Mouse (Mus musculus) stomach, embryonic 14.5 days (tissue): Measurements from ENCODE around the gene Pmel. TPM values are rescaled to one million over a fixed set of nuclear protein-coding genes. Genes with fewer than 3 reads are reported as not detected.
"Not testable (repeated sequence)": the region's sequence is repeated elsewhere in the genome, so short reads cannot be mapped to it uniquely, and the experiment has no call there.

Source experiments
- ATAC-seq: fragments of 200-750 bp; cut with Nextera tagmentation; 2 replicates; pipeline ENCODE4 v1.8.0; 2017; ENCODE audit warnings: low read depth, moderate TSS enrichment; ENCODE audit not compliant: insufficient number of reproducible peaks, insufficient read depth, low FRiP score
- H3K27ac ChIP-seq: fragments of 300-500 bp; sonication (generic); 2 replicates; pipeline ENCODE4 v1.5.1; 2014; ENCODE audit warnings: mild to moderate bottlenecking, low read length, moderate library complexity, mixed read lengths
- H3K27me3 ChIP-seq: fragments of 300-500 bp; sonication (generic); 2 replicates; pipeline ENCODE4 v1.6.1; 2014; ENCODE audit warnings: low read length, control low read depth, mixed read lengths; ENCODE audit not compliant: control insufficient read depth, insufficient read depth
- H3K36me3 ChIP-seq: fragments of 300-500 bp; sonication (generic); 2 replicates; pipeline ENCODE4 v1.6.1; 2014; ENCODE audit warnings: mild to moderate bottlenecking, control low read depth, low read length, moderate library complexity, mixed read lengths; ENCODE audit not compliant: control insufficient read depth, insufficient read depth
- H3K4me1 ChIP-seq: fragments of 300-500 bp; sonication (generic); 2 replicates; pipeline ENCODE4 v1.6.1; 2014; ENCODE audit warnings: low read length, control low read depth, mixed read lengths; ENCODE audit not compliant: control insufficient read depth, insufficient read depth
- H3K4me2 ChIP-seq: fragments of 300-500 bp; sonication (generic); replicated peaks from 2 replicates; pipeline ENCODE4 v1.6.1; 2014; ENCODE audit warnings: low read depth, low read length, control low read depth
- H3K4me3 ChIP-seq: fragments of 300-500 bp; sonication (generic); 2 replicates; pipeline ENCODE4 v1.5.1; 2014; ENCODE audit warnings: low read depth, low read length, control low read depth
- H3K9ac ChIP-seq: fragments of 300-500 bp; sonication (generic); replicated peaks from 2 replicates; pipeline ENCODE4 v1.6.1; 2014; ENCODE audit warnings: low read depth, mild to moderate bottlenecking, control low read depth, low read length, moderate library complexity, mixed read lengths
- H3K9me3 ChIP-seq: fragments of 300-500 bp; sonication (generic); 2 replicates; pipeline ENCODE4 v1.6.1; 2016; ENCODE audit warnings: low read depth, low read length, control low read depth; ENCODE audit not compliant: control insufficient read depth
- WGBS: fragments of 180-500 bp; shearing (Covaris S2); extraction: QIAGEN DNeasy Blood & Tissue Kit; methylation state at CpG from one replicate; pipeline ENCODE4 v1.1.7; 2014; 5-methylcytosine and 5-hydroxymethylcytosine counted together
- polyA plus RNA-seq: library from polyadenylated mRNA; unstranded; fragments of >200 nt; fragmentation: Nextera tagmentation; extraction: Ambion mirVana; gene quantifications from 2 replicates; pipeline ENCODE4 v1.2.1, GENCODE M21; 2014

Gene Pmel
- polyA plus RNA-seq, 1 experiment from 2014 or later = 2.3 TPM

DNA sequence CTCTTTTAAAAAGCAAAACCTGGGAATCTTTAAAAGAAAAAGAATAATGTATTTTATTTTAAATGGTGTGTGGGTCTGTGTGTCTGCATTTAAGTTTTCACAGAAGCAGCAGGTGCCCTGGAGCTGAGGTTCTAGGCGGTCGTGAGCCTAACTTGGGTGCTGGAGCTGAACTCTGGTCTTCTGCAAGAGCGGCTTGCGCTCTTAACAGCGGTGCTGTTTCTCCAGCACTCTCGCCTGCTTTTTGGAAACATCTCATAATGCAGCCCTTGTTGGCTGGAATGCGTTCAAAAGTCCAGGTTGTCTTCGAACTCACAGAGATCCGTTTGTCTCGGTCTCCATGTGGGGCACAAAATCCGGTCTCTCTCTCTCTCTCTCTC lies 1.3 kb downstream of the Pmel start:
- Histone ChIP-seq H3K36me3 (peaks cover 22% of the 10 kb centered on the region), H3K9ac (peak overlapping the region; percentile 7), H3K27me3 (no peaks in the 10 kb centered on the region), H3K4me2 (peak overlapping the region; percentile 63), H3K9me3 (no peaks in the 10 kb centered on the region), H3K4me3 (peak overlapping the region; percentile 64), H3K4me1 (peaks cover 12% of the 10 kb centered on the region; the same call in 1 of the 2 replicates), H3K27ac (peak overlapping the region; percentile 34; the same call in 1 of the 2 replicates)
- ATAC-seq = no peak; the same call in 1 of the 2 replicates
- 8% methylated on average over 11 of the region's 11 CpGs for WGBS

DNA sequence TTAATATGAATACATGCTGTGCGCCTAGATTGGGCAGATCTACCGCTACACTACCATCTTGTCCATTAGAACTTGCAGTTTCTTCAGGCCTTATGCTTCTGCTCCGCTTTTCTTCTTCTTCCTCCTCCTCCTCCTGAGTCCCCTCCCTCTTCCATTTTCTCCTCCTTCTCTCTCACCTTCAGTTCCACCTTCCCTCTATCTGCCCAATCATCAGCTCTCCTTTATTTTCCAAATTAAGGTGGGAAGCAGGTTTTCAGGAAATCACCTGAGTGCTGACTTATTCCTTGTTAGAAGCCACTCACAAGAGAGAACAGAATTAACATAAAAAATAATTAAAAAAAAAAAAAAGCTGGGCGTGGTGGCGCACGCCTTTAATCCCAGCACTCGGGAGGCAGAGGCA lies 7.3 kb downstream of the Pmel start:
- 93% methylated on average over 7 of the region's 7 CpGs for WGBS
- not testable (repeated sequence) for H3K9me3 ChIP-seq, H3K27me3 ChIP-seq, H3K27ac ChIP-seq, H3K36me3 ChIP-seq, H3K4me1 ChIP-seq, H3K4me2 ChIP-seq, H3K9ac ChIP-seq, ATAC-seq, H3K4me3 ChIP-seq

DNA sequence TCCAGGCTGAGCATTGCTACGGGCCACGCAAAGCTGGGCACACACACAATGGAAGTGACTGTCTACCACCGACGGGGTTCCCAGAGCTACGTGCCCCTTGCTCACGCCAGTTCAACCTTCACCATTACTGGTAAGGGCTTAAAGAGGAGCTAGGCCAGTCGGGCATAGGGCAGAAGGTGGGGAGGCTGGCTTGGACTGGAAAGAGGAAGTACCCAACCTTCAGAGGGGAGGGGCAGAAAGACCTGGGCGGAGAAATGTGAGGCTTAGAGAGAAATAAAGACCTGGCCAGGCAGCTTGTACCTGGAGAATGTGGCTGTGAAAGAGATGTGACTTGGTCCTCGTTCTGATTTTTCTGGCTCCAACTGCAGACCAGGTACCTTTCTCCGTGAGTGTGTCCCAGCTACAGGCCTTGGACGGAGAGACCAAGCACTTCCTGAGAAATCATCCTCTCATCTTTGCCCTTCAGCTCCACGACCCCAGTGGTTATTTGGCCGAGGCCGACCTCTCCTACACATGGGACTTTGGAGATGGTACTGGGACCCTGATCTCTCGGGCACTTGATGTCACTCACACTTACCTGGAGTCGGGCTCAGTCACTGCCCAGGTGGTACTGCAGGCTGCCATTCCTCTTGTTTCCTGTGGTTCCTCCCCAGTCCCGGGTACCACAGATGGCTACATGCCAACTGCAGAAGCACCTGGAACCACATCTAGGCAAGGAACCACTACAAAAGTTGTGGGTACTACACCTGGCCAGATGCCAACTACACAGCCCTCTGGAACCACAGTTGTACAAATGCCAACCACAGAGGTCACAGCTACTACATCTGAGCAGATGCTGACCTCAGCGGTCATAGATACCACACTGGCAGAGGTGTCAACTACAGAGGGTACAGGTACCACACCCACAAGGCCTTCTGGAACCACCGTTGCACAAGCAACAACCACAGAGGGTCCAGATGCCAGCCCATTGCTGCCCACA lies 11.9 kb downstream of the Pmel start:
- Histone ChIP-seq H3K4me1 (no peaks in the 10 kb centered on the region), H3K36me3 (no peaks in the 10 kb centered on the region), H3K4me2 (no peak overlapping the region), H3K27me3 (no peaks in the 10 kb centered on the region), H3K9ac (no peak overlapping the region), H3K27ac (no peak overlapping the region), H3K4me3 (no peak overlapping the region), H3K9me3 (no peaks in the 10 kb centered on the region)
- ATAC-seq = no peak
- WGBS = 87% methylated on average over 19 of the region's 19 CpGs

DNA sequence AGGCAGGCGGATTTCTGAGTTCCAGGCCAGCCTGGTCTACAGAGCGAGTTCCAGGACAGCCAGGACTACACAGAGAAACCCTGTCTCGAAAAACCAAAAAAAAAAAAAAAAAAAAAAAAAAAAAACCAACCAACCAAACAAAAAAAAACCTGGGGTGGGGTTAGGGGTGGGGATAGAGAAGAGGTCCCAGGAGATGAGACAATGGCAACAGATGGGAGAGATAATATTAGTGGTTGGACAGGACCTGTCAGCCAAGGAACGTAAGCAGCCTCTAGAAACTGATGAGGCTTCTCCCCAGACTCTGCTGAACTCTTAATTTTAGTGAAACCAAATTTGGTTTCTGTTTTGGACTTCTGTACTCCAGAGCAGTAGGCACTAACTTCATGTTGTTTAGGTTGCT lies 21.5 kb downstream of the Pmel start:
- H3K9ac ChIP-seq, ATAC-seq, H3K27ac ChIP-seq, H3K4me3 ChIP-seq, H3K9me3 ChIP-seq, H3K27me3 ChIP-seq, H3K4me2 ChIP-seq, H3K36me3 ChIP-seq, H3K4me1 ChIP-seq: not testable (repeated sequence)
- WGBS = 90% methylated on average over 3 of the region's 4 CpGs

DNA sequence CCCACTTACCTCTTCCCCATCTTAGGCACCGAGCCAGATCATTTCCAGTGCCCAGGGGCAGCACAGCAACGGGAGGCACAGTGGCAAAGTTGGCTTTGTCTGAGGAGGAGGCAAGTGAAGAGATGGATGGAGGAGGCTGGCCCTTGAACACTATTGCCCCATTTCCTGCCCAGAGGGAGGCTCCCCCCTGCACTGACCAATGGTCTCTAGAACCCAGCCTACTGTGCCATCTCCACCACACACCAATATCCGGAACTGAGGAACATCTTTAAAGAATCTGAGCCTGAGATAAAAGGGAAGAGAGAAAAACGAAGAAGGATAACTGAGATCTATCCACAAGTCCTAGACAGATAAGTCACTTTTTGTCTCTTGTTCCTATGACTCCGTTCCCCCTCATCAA lies 24.1 kb downstream of the Pmel start:
- H3K4me2 ChIP-seq = no peak overlapping the region
- no peaks in the 10 kb centered on the region for H3K4me1 ChIP-seq
- no peak for ATAC-seq
- H3K36me3 ChIP-seq = peaks cover 3% of the 10 kb centered on the region; the same call in 1 of the 2 replicates
- H3K9ac ChIP-seq = no peak overlapping the region
- H3K27ac ChIP-seq = no peak overlapping the region
- 85% methylated on average over 5 of the region's 5 CpGs for WGBS
- H3K9me3 ChIP-seq = no peaks in the 10 kb centered on the region
- no peaks in the 10 kb centered on the region for H3K27me3 ChIP-seq
- H3K4me3 ChIP-seq = no peak overlapping the region

DNA sequence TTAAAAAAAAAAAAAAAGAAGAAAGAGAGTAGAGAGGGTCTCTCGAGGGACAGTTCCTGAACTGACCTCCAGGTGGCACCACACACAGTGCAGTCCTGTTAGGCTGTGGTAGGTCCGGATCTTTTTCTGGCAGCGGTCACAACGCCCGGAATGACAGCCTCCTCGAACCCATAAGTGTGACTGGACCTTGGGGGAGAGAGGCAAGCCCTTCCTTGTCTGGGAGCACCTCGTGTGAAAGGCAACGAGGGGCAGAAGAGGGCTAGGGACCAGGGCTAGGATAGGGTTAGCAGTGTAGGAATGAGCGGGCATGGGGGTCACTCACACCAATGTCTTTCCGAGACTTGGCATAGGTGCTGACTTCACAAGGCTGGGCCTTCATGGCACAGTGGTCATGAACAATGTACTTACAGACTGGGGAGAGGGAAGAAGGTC lies 27.0 kb downstream of the Pmel start:
- H3K36me3 ChIP-seq = peaks cover 3% of the 10 kb centered on the region; the same call in 1 of the 2 replicates
- no peak overlapping the region for H3K27ac ChIP-seq
- H3K4me3 ChIP-seq = no peak overlapping the region
- no peaks in the 10 kb centered on the region for H3K9me3 ChIP-seq
- H3K9ac ChIP-seq = no peak overlapping the region
- H3K27me3 ChIP-seq = no peaks in the 10 kb centered on the region
- H3K4me2 ChIP-seq = no peak overlapping the region
- no peaks in the 10 kb centered on the region for H3K4me1 ChIP-seq
- ATAC-seq = no peak
- 19% methylated on average over 10 of the region's 10 CpGs for WGBS

DNA sequence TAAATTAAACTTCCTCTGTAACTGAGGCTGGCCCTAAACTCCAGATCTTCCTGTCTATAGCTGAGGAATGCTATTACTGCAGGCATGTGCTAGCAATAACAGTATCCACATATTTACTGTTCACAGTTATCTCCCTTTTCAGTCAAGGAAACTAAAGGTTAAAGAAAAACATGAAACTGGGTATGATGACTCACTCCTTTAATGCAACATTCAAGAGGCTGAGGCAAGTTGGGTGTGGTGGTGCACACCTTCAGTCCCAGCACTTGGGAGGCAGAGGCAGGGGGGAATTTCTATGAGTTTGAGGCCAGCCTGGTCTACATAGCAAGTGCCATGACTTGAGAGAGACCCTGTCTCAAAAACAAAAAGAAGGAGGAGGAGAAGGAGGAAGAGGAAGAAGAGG lies 28.0 kb downstream of the Pmel start:
- no peaks in the 10 kb centered on the region for H3K9me3 ChIP-seq
- peaks cover 3% of the 10 kb centered on the region; the same call in 1 of the 2 replicates for H3K36me3 ChIP-seq
- H3K27ac ChIP-seq = no peak overlapping the region
- no peaks in the 10 kb centered on the region for H3K4me1 ChIP-seq
- no peak overlapping the region for H3K4me2 ChIP-seq
- H3K9ac ChIP-seq = no peak overlapping the region
- no peak overlapping the region for H3K4me3 ChIP-seq
- H3K27me3 ChIP-seq = no peaks in the 10 kb centered on the region
- no peak for ATAC-seq

DNA sequence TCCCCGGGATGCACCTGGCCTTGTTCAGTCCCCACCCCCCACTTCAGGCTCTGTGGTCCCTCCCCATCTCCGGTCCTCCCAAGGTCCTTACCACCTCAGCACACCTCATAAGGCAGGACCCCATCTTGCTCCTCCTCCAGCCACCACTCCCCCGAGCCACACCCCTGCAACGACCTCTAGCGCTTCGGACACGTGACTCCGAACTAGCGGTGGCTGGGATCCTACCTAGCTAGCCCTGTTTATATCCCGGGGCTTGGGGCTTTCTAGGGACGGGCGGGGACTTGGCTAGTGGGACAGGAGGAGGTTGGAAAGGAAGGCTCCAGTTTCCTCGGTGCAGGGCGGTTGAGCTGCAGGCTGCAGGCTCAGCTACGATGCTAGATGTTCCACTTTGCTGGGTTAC lies 33.4 kb downstream of the Pmel start:
- 5% methylated on average over 15 of the region's 15 CpGs for WGBS
- Histone ChIP-seq H3K4me1 (no peaks in the 10 kb centered on the region), H3K4me2 (peak overlapping the region; percentile 35), H3K9me3 (no peaks in the 10 kb centered on the region), H3K27me3 (no peaks in the 10 kb centered on the region), H3K36me3 (peaks cover 3% of the 10 kb centered on the region; the same call in 1 of the 2 replicates), H3K27ac (no peak overlapping the region), H3K9ac (no peak overlapping the region), H3K4me3 (no peak overlapping the region)
- 0 out of 2 replicates have a peak, but pooled peaks have one; percentile 42 for ATAC-seq
